Mouse (Mus musculus) gastrocnemius, postnatal 36 days (tissue): ENCODE results near the gene Opn3. TPM values are rescaled to one million over a fixed set of nuclear protein-coding genes. Genes with fewer than 3 reads are reported as not detected.

Experiments used
- total RNA-seq, 2 experiments: library from RNA; stranded (reverse); gene quantifications; 2 replicates each; pipeline ENCODE4 v1.2.3; 2021

The Opn3 gene
- total RNA-seq, 2 experiments from 2014 or later: 3.3 to 5.0 TPM

Other genes starting within 250 kb of the Opn3 start
- under 1 TPM; 0.15 to 0.20 TPM for gene Rgs7, start 200.3 kb downstream of the Opn3 start, total RNA-seq
- gene Kmo, start 72.4 kb downstream of the Opn3 start, total RNA-seq: under 1 TPM; 0.25 to 0.28 TPM
- 100 to 1,000 TPM; 279 to 282 TPM for gene Fh1, start 67.1 kb downstream of the Opn3 start, total RNA-seq
- 1 to 10 TPM; 2.2 to 2.5 TPM for gene Chml, start 125 bp upstream of the Opn3 start, total RNA-seq
- not detected for gene Wdr64, start 5.8 kb upstream of the Opn3 start, total RNA-seq
- under 1 TPM in 1 of 2 experiments, not detected in 1; 0.28 TPM for gene Exo1, start 187.8 kb upstream of the Opn3 start, total RNA-seq
- not detected for gene Gm38100, start 227.6 kb upstream of the Opn3 start, total RNA-seq